Mouse (Mus musculus) forebrain, embryonic 15.5 days (tissue): ENCODE data around the gene H1foo. TPM values are rescaled to one million over a fixed set of nuclear protein-coding genes. Genes with fewer than 3 reads are reported as not detected.

Experiments used
- ATAC-seq: fragments of 200-750 bp; cut with Nextera tagmentation; replicated peaks from 2 replicates; pipeline ENCODE4 v1.8.0; 2017; ENCODE audit warnings: mild to moderate bottlenecking, moderate TSS enrichment, moderate library complexity
- H3K27ac ChIP-seq: fragments of 300-500 bp; sonication (generic); replicated peaks from 2 replicates; pipeline ENCODE4 v1.5.1; 2015; ENCODE audit warnings: mild to moderate bottlenecking, inconsistent platforms
- H3K27me3 ChIP-seq: fragments of 300-500 bp; sonication (generic); 2 replicates; pipeline ENCODE4 v1.6.1; 2015; ENCODE audit warnings: inconsistent platforms
- H3K36me3 ChIP-seq: fragments of 300-500 bp; sonication (generic); 2 replicates; pipeline ENCODE4 v1.6.1; 2015; ENCODE audit warnings: mild to moderate bottlenecking, inconsistent platforms
- H3K4me1 ChIP-seq: fragments of 300-500 bp; sonication (generic); 2 replicates; pipeline ENCODE4 v1.6.1; 2015; ENCODE audit warnings: inconsistent platforms
- H3K4me2 ChIP-seq: fragments of 300-500 bp; sonication (generic); replicated peaks from 2 replicates; pipeline ENCODE4 v1.6.1; 2015; ENCODE audit warnings: mild to moderate bottlenecking, inconsistent platforms
- H3K4me3 ChIP-seq: fragments of 300-500 bp; sonication (generic); 2 replicates; pipeline ENCODE4 v1.5.1; 2015; ENCODE audit warnings: mild to moderate bottlenecking, inconsistent platforms
- H3K9ac ChIP-seq: fragments of 300-500 bp; sonication (generic); replicated peaks from 2 replicates; pipeline ENCODE4 v1.6.1; 2015; ENCODE audit warnings: mild to moderate bottlenecking, inconsistent platforms
- H3K9me3 ChIP-seq: fragments of 300-500 bp; sonication (generic); 2 replicates; pipeline ENCODE4 v1.6.1; 2016; ENCODE audit warnings: inconsistent platforms
- WGBS: fragments of 180-500 bp; shearing (Covaris S2); methylation state at CpG from one replicate; pipeline ENCODE4 v1.1.7; 2015; ENCODE audit warnings: mixed read lengths; 5-methylcytosine and 5-hydroxymethylcytosine counted together
- polyA plus RNA-seq: library from polyadenylated mRNA; unstranded; fragments of >200 nt; fragmentation: Nextera tagmentation; extraction: Ambion mirVana; gene quantifications from 2 replicates; pipeline ENCODE4 v1.2.1, GENCODE M21; 2015

H1foo gene
- polyA plus RNA-seq, 1 experiment from 2014 or later: not detected

GRCm38 (mm10) chr6:115991108-115991880 is 46.6 kb downstream of the H1foo start:
- peaks cover 23% of the 10 kb centered on the region for H3K27me3 ChIP-seq
- WGBS: 29% methylated on average over 13 of the region's 13 CpGs
- no peak for ATAC-seq
- H3K4me1 ChIP-seq: peaks cover 34% of the 10 kb centered on the region
- H3K36me3 ChIP-seq: no peaks in the 10 kb centered on the region
- H3K9me3 ChIP-seq: no peaks in the 10 kb centered on the region
- H3K4me2 ChIP-seq: peak overlapping the region; percentile 67
- peak overlapping the region; percentile 5; the same call in 1 of the 2 replicates for H3K9ac ChIP-seq
- no peak overlapping the region for H3K27ac ChIP-seq
- peak overlapping the region; percentile 60 for H3K4me3 ChIP-seq

- H3K27me3 ChIP-seq: peaks cover 23% of the 10 kb centered on the region
- no peak overlapping the region for H3K9ac ChIP-seq
These were observed 47.3 kb downstream of the H1foo start for GRCm38 (mm10) chr6:115991881-115992620.

GRCm38 (mm10) chr6:115992981-115993380 is 48.2 kb downstream of the H1foo start:
- peak overlapping the region; percentile 45 for H3K9ac ChIP-seq
- WGBS: 45% methylated on average over 6 of the region's 6 CpGs
- H3K27me3 ChIP-seq: peaks cover 23% of the 10 kb centered on the region
- no peak overlapping the region for H3K27ac ChIP-seq
- ATAC-seq: no peak
- no peaks in the 10 kb centered on the region for H3K9me3 ChIP-seq
- H3K36me3 ChIP-seq: no peaks in the 10 kb centered on the region
- peak overlapping the region; percentile 60 for H3K4me3 ChIP-seq
- H3K4me1 ChIP-seq: peaks cover 21% of the 10 kb centered on the region
- peak overlapping the region; percentile 67 for H3K4me2 ChIP-seq

More at GRCm38 (mm10) chr6:115991881-115992620, 47.3 kb downstream of the H1foo start:
- no peaks in the 10 kb centered on the region for H3K36me3 ChIP-seq
- peak overlapping the region; percentile 60 for H3K4me3 ChIP-seq
- ATAC-seq: no peak
- H3K4me2 ChIP-seq: peak overlapping the region; percentile 67
- 39% methylated on average over 10 of the region's 10 CpGs for WGBS
- H3K9me3 ChIP-seq: no peaks in the 10 kb centered on the region
- H3K27ac ChIP-seq: no peak overlapping the region
- H3K4me1 ChIP-seq: peaks cover 26% of the 10 kb centered on the region

DNA sequence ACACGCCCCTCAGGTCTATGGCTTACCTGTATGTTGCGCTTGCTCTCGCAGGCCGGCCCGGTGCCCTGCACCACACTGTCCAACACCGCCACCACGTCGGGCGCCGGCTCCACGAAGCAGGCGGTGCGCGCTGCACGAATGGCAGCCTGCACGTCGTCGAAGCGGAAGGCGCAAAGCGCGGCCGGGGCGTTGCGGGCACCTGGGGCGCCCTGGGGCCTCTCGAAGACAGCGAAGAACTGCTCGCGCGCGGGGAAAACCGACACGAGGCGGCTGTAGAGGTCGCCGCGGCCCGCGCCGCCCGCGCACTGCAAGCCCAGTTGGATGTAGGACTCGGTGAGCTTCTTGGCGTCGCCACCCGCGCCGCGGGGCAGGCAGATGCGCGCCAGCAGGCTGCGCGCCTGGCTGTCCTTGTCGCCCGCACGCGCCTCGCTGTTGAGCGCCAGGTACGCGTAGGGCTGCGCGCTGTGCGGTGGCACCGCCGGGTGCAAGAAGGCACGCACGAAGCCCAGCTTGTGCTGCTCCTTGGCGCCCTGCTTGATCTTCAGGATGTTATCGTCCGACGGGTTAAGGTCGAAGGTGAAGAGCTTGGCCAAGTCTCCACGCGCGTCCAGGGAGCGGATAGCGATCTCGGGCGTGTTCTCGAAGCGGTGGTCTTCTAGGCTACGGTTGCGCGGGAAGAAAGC is 48.9 kb downstream of the H1foo start:
- Histone ChIP-seq H3K27ac (0 out of 2 replicates have a peak overlapping the region, but pooled peaks have one; percentile 13), H3K36me3 (no peaks in the 10 kb centered on the region), H3K4me2 (peak overlapping the region; percentile 67), H3K4me1 (peaks cover 21% of the 10 kb centered on the region), H3K9me3 (no peaks in the 10 kb centered on the region), H3K9ac (peak overlapping the region; percentile 45), H3K27me3 (peaks cover 23% of the 10 kb centered on the region), H3K4me3 (peak overlapping the region; percentile 60)
- 2% methylated on average over 86 of the region's 86 CpGs for WGBS
- peak; percentile 39 for ATAC-seq

DNA sequence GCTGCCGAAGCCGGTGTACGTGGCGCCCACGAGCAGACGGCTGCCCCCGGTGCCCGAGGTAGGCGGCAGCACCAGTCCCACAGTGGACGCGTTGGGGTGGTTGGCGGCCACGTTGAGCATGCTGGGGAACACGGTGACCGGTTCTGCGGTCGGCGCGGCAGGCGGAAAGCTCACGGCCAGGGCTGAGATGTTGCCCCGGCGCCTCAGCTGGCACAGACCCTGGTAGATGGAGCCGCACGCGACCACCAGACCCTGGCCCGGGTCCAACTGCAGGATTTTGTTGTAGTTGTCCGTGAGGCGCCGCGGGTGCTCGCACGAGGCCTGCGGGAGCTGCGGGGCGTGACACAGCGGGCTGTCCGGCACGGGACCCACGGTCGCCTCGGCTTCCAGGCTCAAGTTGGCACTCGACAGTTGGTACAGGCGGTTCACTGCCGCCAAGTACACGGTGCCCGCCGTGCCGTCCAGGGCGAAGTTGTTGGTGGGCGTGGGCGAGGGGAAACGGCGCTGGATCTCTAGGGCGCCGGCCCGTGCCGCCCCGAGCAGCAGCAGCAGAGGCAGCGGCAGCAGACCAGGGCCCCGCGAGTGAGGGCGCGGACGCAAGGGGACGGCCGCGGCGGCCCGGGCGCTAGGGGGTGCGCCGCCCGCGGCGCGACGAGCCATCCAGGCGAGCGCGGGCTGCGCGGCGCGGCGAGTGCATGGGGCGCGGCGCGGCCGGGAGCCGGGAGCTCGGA is 49.6 kb downstream of the H1foo start:
- 0 out of 2 replicates have a peak, but pooled peaks have one; percentile 9 for ATAC-seq
- Histone ChIP-seq H3K27ac (peak overlapping the region; percentile 40; the same call in 1 of the 2 replicates), H3K4me2 (peak overlapping the region; percentile 67), H3K27me3 (peaks cover 23% of the 10 kb centered on the region), H3K9ac (peak overlapping the region; percentile 45), H3K4me1 (peaks cover 21% of the 10 kb centered on the region), H3K9me3 (no peaks in the 10 kb centered on the region), H3K36me3 (no peaks in the 10 kb centered on the region), H3K4me3 (peak overlapping the region; percentile 60)
- under 1% methylated on average over 86 of the region's 93 CpGs for WGBS

- peak; percentile 41 for ATAC-seq
- Histone ChIP-seq H3K4me3 (peak within 1 kb of the TSS; percentile 60), H3K9me3 (no peaks in the 10 kb centered on the region), H3K4me1 (peaks cover 21% of the 10 kb centered on the region), H3K4me2 (peak within 1 kb of the TSS; percentile 67), H3K36me3 (no peaks in the 10 kb centered on the region), H3K27ac (peak within 1 kb of the TSS; percentile 40; the same call in 1 of the 2 replicates), H3K9ac (peak within 1 kb of the TSS; percentile 45), H3K27me3 (peaks cover 23% of the 10 kb centered on the region)
- 1% methylated on average over 37 of the region's 51 CpGs for WGBS
These were observed 50.3 kb downstream of the H1foo start, which contains the start of gene Plxnd1 for GRCm38 (mm10) chr6:115994877-115995520. Gene Plxnd1, minus strand, starts transcription at chr6:115995005.

DNA sequence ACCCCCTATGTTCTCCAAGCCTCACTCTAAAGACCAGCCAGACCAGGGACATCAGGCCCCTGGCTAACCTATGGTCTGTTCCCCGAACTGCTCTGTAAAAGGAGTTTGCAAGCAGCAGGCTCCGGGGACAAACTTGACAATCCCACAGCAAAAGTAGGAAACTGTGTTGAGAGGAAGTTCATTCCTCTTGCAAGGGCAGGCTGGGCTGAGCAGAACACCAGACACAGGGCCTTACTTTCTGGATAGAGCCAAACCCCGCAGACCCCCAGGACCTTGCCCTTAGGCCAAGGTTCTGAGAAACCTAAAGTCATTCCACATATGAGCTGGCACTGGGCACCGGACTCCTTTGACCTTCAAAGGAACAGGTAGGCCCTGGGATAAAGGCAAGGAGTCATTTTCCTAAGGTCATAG is 50.8 kb downstream of the H1foo start:
- peaks cover 23% of the 10 kb centered on the region for H3K27me3 ChIP-seq
- H3K36me3 ChIP-seq: no peaks in the 10 kb centered on the region
- H3K4me3 ChIP-seq: no peak overlapping the region
- peak overlapping the region; percentile 67; the same call in 1 of the 2 replicates for H3K4me2 ChIP-seq
- 50% methylated on average over 4 of the region's 4 CpGs for WGBS
- ATAC-seq: no peak
- H3K9me3 ChIP-seq: no peaks in the 10 kb centered on the region
- H3K27ac ChIP-seq: no peak overlapping the region
- H3K4me1 ChIP-seq: peaks cover 21% of the 10 kb centered on the region
- no peak overlapping the region for H3K9ac ChIP-seq

- ATAC-seq: no peak
These were observed 51.6 kb downstream of the H1foo start for GRCm38 (mm10) chr6:115996171-115996851.

DNA sequence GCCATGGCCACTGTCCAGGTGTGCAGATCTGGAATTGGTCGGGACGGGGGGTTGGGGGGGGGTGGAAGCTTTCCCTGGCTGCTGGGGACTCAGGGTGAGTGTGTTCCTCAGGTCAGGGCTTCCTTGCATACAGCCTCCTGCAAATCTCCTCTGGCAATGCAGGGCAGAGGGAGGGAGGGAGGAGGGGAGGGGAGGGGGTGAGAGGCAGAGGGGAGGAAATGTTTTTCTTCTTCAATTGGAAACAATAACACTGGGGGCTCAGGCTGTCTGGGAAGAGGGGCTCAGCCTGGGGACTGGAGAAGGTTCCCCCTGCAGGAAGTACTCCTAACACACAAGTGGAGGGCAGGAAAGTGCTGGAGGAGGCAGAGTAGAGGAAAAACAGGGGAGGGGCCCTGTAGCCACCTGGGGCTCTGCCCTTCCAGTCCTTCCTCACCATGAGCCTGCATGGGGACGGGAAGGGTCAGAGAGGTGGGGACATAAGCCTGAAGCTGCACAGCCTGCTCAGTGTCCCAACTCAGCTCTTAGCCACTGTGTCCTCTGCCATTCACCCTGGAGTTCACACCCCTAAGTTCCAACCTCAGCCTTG is 53.1 kb downstream of the H1foo start:
- Histone ChIP-seq H3K27ac (no peak overlapping the region), H3K4me2 (no peak overlapping the region), H3K9ac (no peak overlapping the region), H3K27me3 (peaks cover 16% of the 10 kb centered on the region), H3K4me1 (peaks cover 18% of the 10 kb centered on the region), H3K9me3 (no peaks in the 10 kb centered on the region), H3K36me3 (no peaks in the 10 kb centered on the region), H3K4me3 (no peak overlapping the region)
- no peak for ATAC-seq
- 25% methylated on average over 3 of the region's 3 CpGs for WGBS

More at GRCm38 (mm10) chr6:115996171-115996851, 51.6 kb downstream of the H1foo start:
- Histone ChIP-seq H3K36me3 (no peaks in the 10 kb centered on the region), H3K27me3 (peaks cover 23% of the 10 kb centered on the region), H3K9ac (no peak overlapping the region), H3K4me1 (peaks cover 21% of the 10 kb centered on the region), H3K4me2 (no peak overlapping the region), H3K9me3 (no peaks in the 10 kb centered on the region), H3K27ac (no peak overlapping the region), H3K4me3 (no peak overlapping the region)
- 38% methylated on average over 6 of the region's 6 CpGs for WGBS

DNA sequence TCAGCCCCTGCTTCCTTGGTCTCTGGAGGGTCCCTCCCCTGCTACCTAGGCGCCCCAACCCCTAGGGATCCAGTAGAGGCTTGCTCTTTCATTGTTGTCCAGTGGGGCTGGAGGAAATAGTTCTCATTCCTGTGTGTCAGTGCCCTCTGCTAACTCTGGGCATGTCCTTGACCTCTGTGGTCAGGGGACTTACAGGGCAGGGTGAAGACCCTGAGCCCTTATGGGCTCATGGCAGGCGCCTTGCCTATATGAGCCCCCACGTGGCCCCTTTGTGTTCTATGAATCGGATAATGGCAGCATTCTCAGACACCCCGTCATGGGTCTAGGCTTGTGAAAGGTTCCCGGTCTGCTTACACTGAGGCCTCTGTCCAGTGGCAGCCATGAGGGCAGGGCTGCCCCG is 54.0 kb downstream of the H1foo start:
- WGBS: 74% methylated on average over 7 of the region's 7 CpGs
- no peak overlapping the region for H3K4me2 ChIP-seq
- no peak overlapping the region for H3K9ac ChIP-seq
- ATAC-seq: no peak
- H3K27ac ChIP-seq: no peak overlapping the region
- no peak overlapping the region for H3K4me3 ChIP-seq
- no peaks in the 10 kb centered on the region for H3K36me3 ChIP-seq
- peaks cover 8% of the 10 kb centered on the region for H3K4me1 ChIP-seq
- no peaks in the 10 kb centered on the region for H3K9me3 ChIP-seq
- peaks cover 6% of the 10 kb centered on the region for H3K27me3 ChIP-seq
